ENCODE assay signal across 8 mouse cellular contexts in genomic region chr12:8487959-8488651, GRCm38 (mm10). TPM values are rescaled to one million over a fixed set of nuclear protein-coding genes. Genes with fewer than 3 reads are reported as not detected.
A peak's percentile ranks its signal among the peaks of the same experiment; 100 is the strongest.
DNase-seq lines count a peak whose midpoint lies in the region; ATAC-seq and TF ChIP-seq lines count a peak whose summit lies in the region.

No protein-coding gene starts in this region.

- no peak overlapping the region for H3K9ac ChIP-seq in lung, embryonic 14.5 days
- H3K9ac ChIP-seq in liver, embryonic 11.5 days (ENCODE audit: low read depth, low read length), result no peak overlapping the region

- intact Hi-C loops in heart, postnatal 36 days (cut with DNase I), result no loop called here

- peaks cover 20% of the 10 kb centered on the region for H3K4me1 ChIP-seq in lung, embryonic 14.5 days (ENCODE audit: insufficient read depth)
- H3K4me1 ChIP-seq in liver, embryonic 11.5 days (replicated peaks; ENCODE audit: control insufficient read depth, insufficient read depth, low read length), result no peaks in the 10 kb centered on the region

- WGBS in lung, embryonic 14.5 days, result 58% methylated on average over 5 of the region's 5 CpGs
- 71% methylated on average over 5 of the region's 5 CpGs for WGBS in liver, embryonic 11.5 days

- DNase-seq in lung, adult 18-20 months, result peak; percentile 61 to 74
- DNase-seq in lung, postnatal 25 days (ENCODE audit: low spot score), result no peak
- DNase-seq in adrenal gland, postnatal 4 days (ENCODE audit: low spot score in 2 of 2), result peak; percentile 54 to 58
- peak; percentile 46 to 58 for DNase-seq in heart, postnatal 36 days
- DNase-seq in lung, embryonic 14.5 days, result peak; percentile 77
- DNase-seq in urinary bladder, adult 18-20 months (ENCODE audit: low spot score in 2 of 2), result peak; percentile 75 to 83
- DNase-seq in liver, embryonic 11.5 days (ENCODE audit: low spot score), result no peak

- H3K4me2 ChIP-seq in lung, embryonic 14.5 days, result no peak overlapping the region
- no peak overlapping the region for H3K4me2 ChIP-seq in liver, embryonic 11.5 days

- H3K4me3 ChIP-seq in lung, embryonic 14.5 days (ENCODE audit: low read depth, low read length), result no peak overlapping the region
- H3K4me3 ChIP-seq in liver, embryonic 11.5 days (ENCODE audit: low read depth, low read length), result no peak overlapping the region

- H3K9me3 ChIP-seq in lung, embryonic 14.5 days (ENCODE audit: low read depth, low read length), result no peaks in the 10 kb centered on the region
- H3K9me3 ChIP-seq in liver, embryonic 11.5 days (ENCODE audit: control insufficient read depth, low read length), result no peaks in the 10 kb centered on the region

- peak overlapping the region; percentile 58; the same call in 1 of the 2 replicates for H3K27ac ChIP-seq in lung, embryonic 14.5 days (ENCODE audit: low read depth)
- no peak overlapping the region for H3K27ac ChIP-seq in liver, embryonic 11.5 days (ENCODE audit: low read depth, low read length)

- ATAC-seq in lung, embryonic 14.5 days (ENCODE audit: insufficient read depth), result peak; percentile 57
- ATAC-seq in liver, embryonic 11.5 days (replicated peaks; ENCODE audit: low FRiP score), result no peak
- ATAC-seq in CD4-positive, CD25-positive, alpha-beta regulatory T cell, adult 4 months, result no peak

- H3K27me3 ChIP-seq in lung, embryonic 14.5 days (ENCODE audit: insufficient read depth, low read length), result no peaks in the 10 kb centered on the region
- no peaks in the 10 kb centered on the region for H3K27me3 ChIP-seq in liver, embryonic 11.5 days (replicated peaks; ENCODE audit: control insufficient read depth, insufficient read depth, low read length)

- no peaks in the 10 kb centered on the region for H3K36me3 ChIP-seq in lung, embryonic 14.5 days (ENCODE audit: insufficient read depth)
- no peaks in the 10 kb centered on the region for H3K36me3 ChIP-seq in liver, embryonic 11.5 days (ENCODE audit: control insufficient read depth, insufficient read depth, low read length)

- no peak for TF ChIP-seq CTCF in lung, embryonic 14.5 days (IDR thresholded peaks at IDR 0.05; ENCODE audit: low read depth)

RNA-seq across cellular contexts. Expression of gene Rhob, which starts 11.7 kb away (rescaled TPM):
- total RNA-seq in adrenal gland, postnatal 4 days (2021), result 100 to 1,000 TPM; 176 to 206 TPM
- total RNA-seq in heart, postnatal 36 days (2021), result 100 to 1,000 TPM; 145 to 186 TPM
- polyA plus RNA-seq in lung, embryonic 14.5 days (2014; fragmentation: Nextera tagmentation; extraction: Ambion mirVana), result 62.4 and 66.5 TPM in 2 replicates
- polyA plus RNA-seq in liver, embryonic 11.5 days (2014; fragmentation: Nextera tagmentation; extraction: Ambion mirVana), result 19.5 and 23.2 TPM in 2 replicates
- 1 to 10 TPM in 1 of 2 experiments, under 1 TPM in 1; 0.76 to 1.0 TPM for polyA plus RNA-seq in CD4-positive, CD25-positive, alpha-beta regulatory T cell, adult 4 months (2017; shearing (Covaris generic))

Comparison
In these comparisons a context has a peak if more than half of its experiments do, and no peak if none do; other contexts are left out.
1. DNase-seq: peak in lung, adult 18-20 months (2 of 2), adrenal gland, postnatal 4 days (2 of 2), heart, postnatal 36 days (2 of 2), lung, embryonic 14.5 days (single experiment) and urinary bladder, adult 18-20 months (2 of 2); none in lung, postnatal 25 days (single experiment) and liver, embryonic 11.5 days (single experiment).
2. RNA of gene Rhob, which starts 11.7 kb away (polyA plus RNA-seq): 62.4 to 66.5 TPM in lung, embryonic 14.5 days and 19.5 to 23.2 TPM in liver, embryonic 11.5 days; 0.76 to 1.0 TPM in CD4-positive, CD25-positive, alpha-beta regulatory T cell, adult 4 months; every median in the first group is over 10 times any median in the second.